Mouse (Mus musculus) left cerebral cortex, postnatal 10 days (tissue): Measurements from ENCODE around the gene Pirb. TPM values are rescaled to one million over a fixed set of nuclear protein-coding genes. Genes with fewer than 3 reads are reported as not detected.

Source experiments
- total RNA-seq, 2 experiments: library from RNA; stranded (reverse); gene quantifications; 2 replicates each; pipeline ENCODE4 v1.2.3; 2021

Pirb gene
- total RNA-seq, 2 experiments from 2014 or later: 0.14 to 0.15 TPM

Other genes with a start within 250 kb of the Pirb start
- gene Tarm1, start 217.8 kb downstream of the Pirb start, total RNA-seq: not detected
- gene Oscar, start 104.2 kb downstream of the Pirb start, total RNA-seq: 1 to 10 TPM; 1.4 to 1.7 TPM
- gene Ndufa3, start 103.0 kb downstream of the Pirb start, total RNA-seq: 100 to 1,000 TPM; 531 to 541 TPM
- 10 to 100 TPM; 34.5 to 37.9 TPM for gene Tfpt, start 90.5 kb downstream of the Pirb start, total RNA-seq
- 10 to 100 TPM; 54.8 to 63.6 TPM for gene Prpf31, start 90.4 kb downstream of the Pirb start, total RNA-seq
- 10 to 100 TPM; 48.2 to 60.9 TPM for gene Cnot3, start 75.1 kb downstream of the Pirb start, total RNA-seq
- gene Leng1, start 54.6 kb downstream of the Pirb start, total RNA-seq: 1 to 10 TPM; 4.4 to 5.5 TPM
- gene Tmc4, start 42.8 kb downstream of the Pirb start, total RNA-seq: 1 to 10 TPM; 5.1 to 5.8 TPM
- 10 to 100 TPM; 85.1 to 97.4 TPM for gene Tsen34, start 27.5 kb downstream of the Pirb start, total RNA-seq
- 100 to 1,000 TPM; 167 to 170 TPM for gene Mboat7, start 26.9 kb downstream of the Pirb start, total RNA-seq
- 100 to 1,000 TPM; 460 to 465 TPM for gene Rps9, start 16.4 kb downstream of the Pirb start, total RNA-seq
- gene Gm15448, start 105.3 kb upstream of the Pirb start, total RNA-seq: not detected
- not detected for gene Pira2, start 124.7 kb upstream of the Pirb start, total RNA-seq
- gene Gm14548, start 177.7 kb upstream of the Pirb start, total RNA-seq: not detected
- not detected for gene Lilra6, start 195.1 kb upstream of the Pirb start, total RNA-seq